Mouse (Mus musculus) olfactory bulb, adult 2 months (tissue): ENCODE data around the gene Ttc39b.

Experiments
- CTCF ChIP-seq: fragments of 200-500 bp; IDR thresholded peaks from 2 replicates; pipeline ENCODE4 v1.5.1; 2012; ENCODE audit warnings: low read depth, mild to moderate bottlenecking, low read length, moderate library complexity; ENCODE audit not compliant: insufficient read depth
- POLR2A ChIP-seq: fragments of 200-500 bp; IDR thresholded peaks from 2 replicates; pipeline ENCODE4 v1.6.1; 2012; ENCODE audit warnings: mild to moderate bottlenecking, low read depth, low read length, moderate library complexity; ENCODE audit not compliant: insufficient read depth

DNA sequence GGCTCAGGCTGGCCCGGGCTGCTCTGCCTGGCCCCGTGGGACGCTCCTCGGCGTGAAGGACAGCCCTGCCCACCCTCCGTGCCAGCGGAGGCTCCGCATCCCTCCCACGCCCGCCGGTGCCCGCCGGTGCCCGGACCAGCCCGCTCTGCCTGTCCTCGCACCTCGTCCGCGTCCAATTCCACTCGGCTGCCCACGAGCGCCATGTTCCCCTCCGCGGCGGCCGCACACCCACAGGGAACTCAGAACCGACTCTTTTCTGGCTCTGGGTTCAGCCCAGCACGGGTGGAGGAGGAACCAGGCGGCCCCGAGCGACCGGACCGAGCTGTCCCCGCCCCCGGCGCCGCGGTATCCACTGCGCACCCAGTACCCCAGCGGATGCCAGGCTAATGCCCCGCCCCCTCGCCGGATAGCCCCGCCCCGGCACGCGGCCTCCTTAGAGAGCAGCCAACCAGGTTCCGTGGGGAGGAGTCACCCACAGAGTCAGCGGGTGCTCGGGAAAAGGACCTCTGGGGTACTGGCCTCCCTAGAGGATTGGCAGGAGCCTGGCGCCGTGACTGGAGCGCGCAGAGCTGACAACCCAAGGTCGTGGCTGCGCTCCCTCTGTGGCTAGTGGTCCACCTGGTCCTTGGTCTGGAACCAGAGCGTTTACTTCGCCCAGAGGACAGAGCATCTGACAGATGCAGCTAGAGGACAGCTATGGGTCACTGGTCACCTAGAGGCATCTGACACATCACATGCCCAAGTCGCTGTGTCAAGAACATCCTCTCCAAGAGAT, at the start of gene Ttc39b:
- TF ChIP-seq POLR2A (no peak), CTCF (no peak)
